ENCODE assay signal across 8 mouse cellular contexts in the genomic region with DNA sequence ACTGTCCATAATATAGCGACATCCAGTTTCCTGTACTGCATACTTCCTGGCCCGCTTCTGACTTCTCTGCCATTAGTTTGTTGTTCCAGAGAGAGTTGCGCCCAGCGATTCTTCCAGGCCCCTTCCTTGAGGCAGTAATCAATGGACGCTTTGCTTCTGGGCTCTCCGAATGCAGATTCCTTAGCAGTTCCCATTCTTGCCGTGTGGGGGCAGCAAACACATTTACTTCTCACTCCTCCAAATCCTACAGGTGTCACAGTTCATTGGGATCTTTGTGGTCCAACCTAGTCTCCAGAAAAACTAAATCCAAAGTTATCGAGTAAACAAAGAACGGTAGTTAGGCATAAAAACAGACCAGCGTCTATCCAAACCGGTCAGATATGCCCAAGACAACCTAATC. TPM values are rescaled to one million over a fixed set of nuclear protein-coding genes. Genes with fewer than 3 reads are reported as not detected.
A peak's percentile ranks its signal among the peaks of the same experiment; 100 is the strongest.
DNase-seq lines count a peak whose midpoint lies in the region; ATAC-seq and TF ChIP-seq lines count a peak whose summit lies in the region.

No protein-coding gene starts in this region.

- no peak overlapping the region for H3K4me3 ChIP-seq in gastrocnemius, adult 2 months
- H3K4me3 ChIP-seq in olfactory bulb, adult 2 months (ENCODE audit: insufficient read depth, low read depth, low read length) = no peak overlapping the region

- peaks cover 5% of the 10 kb centered on the region for H3K4me1 ChIP-seq in olfactory bulb, adult 2 months (ENCODE audit: control insufficient read depth, insufficient read depth, low read length)

- no peak for ATAC-seq in erythroid progenitor cell, adult 5-6 weeks (replicated peaks; ENCODE audit: low FRiP score, poor library complexity, severe bottlenecking)

- TF ChIP-seq CTCF in gastrocnemius, adult 2 months (IDR thresholded peaks at IDR 0.05) = peak; percentile 65
- peak; percentile 36; the same call in 1 of the 2 replicates for TF ChIP-seq CTCF in olfactory bulb, adult 2 months (IDR thresholded peaks at IDR 0.05; ENCODE audit: insufficient read depth, low read depth, low read length)

- TF ChIP-seq POLR2A in olfactory bulb, adult 2 months (IDR thresholded peaks at IDR 0.05; ENCODE audit: insufficient read depth, low read depth, low read length) = no peak

- intact Hi-C loops in gastrocnemius, adult 2 months (cut with DNase I) = loop anchor here (5.0 kb wide), 1 partner anchor 67 kb away; no protein-coding TSS in a partner anchor

- 57% methylated on average over 11 of the region's 11 CpGs for WGBS in olfactory bulb, adult 2 months

- H3K27ac ChIP-seq in gastrocnemius, adult 2 months = no peak overlapping the region
- no peak overlapping the region for H3K27ac ChIP-seq in olfactory bulb, adult 2 months (ENCODE audit: insufficient read depth, low read depth, low read length)

- DNase-seq in gastrocnemius, adult 2 months = no peak
- DNase-seq in gastrocnemius, adult 8-10 months (ENCODE audit: low spot score in 2 of 2) = no peak
- peak; percentile 54 for DNase-seq in urinary bladder, postnatal 14 days (ENCODE audit: low spot score)
- DNase-seq in urinary bladder, postnatal 10 days (ENCODE audit: low spot score) = no peak
- peak; percentile 73 for DNase-seq in embryo, embryonic 10.5 days (ENCODE audit: low spot score)
- peak; percentile 50 to 81 for DNase-seq in layer of hippocampus, postnatal 25 days (ENCODE audit: extremely low spot score in 1 of 2, low spot score in 1 of 2)

RNA-seq across cellular contexts. Expression of a gene that starts 46.2 kb away (rescaled TPM):
- not detected for total RNA-seq in gastrocnemius, adult 2 months (2021)
- not detected for total RNA-seq in gastrocnemius, adult 8-10 months (2022)
- not detected for total RNA-seq in layer of hippocampus, postnatal 25 days (2021)
- not detected in 2 replicates for polyA plus RNA-seq in olfactory bulb, adult 2 months (2012; ENCODE audit: insufficient read depth, insufficient read length, low replicate concordance, missing spikeins)
- not detected in 2 replicates for total RNA-seq in erythroid progenitor cell, adult 5-6 weeks (2015; ENCODE audit: low replicate concordance)
- total RNA-seq in erythroid progenitor cell, adult 5-6 weeks (2017; ENCODE audit: low replicate concordance) = not detected in 2 replicates

RNA-seq across cellular contexts. Expression of a gene that starts 58.3 kb away (rescaled TPM):
- total RNA-seq in gastrocnemius, adult 2 months (2021) = 1 to 10 TPM in 1 of 2 experiments, under 1 TPM in 1; 0.92 to 1.7 TPM
- total RNA-seq in gastrocnemius, adult 8-10 months (2022) = under 1 TPM; 0.68 to 0.97 (median 0.85) TPM
- total RNA-seq in layer of hippocampus, postnatal 25 days (2021) = 100 to 1,000 TPM in 1 of 2 experiments, 10 to 100 TPM in 1; 99.7 to 101 TPM
- 137 TPM in 1 of 2 replicates, not detected in the other for polyA plus RNA-seq in olfactory bulb, adult 2 months (2012; ENCODE audit: insufficient read depth, insufficient read length, low replicate concordance, missing spikeins)
- not detected in 2 replicates for total RNA-seq in erythroid progenitor cell, adult 5-6 weeks (2015; ENCODE audit: low replicate concordance)
- not detected in 2 replicates for total RNA-seq in erythroid progenitor cell, adult 5-6 weeks (2017; ENCODE audit: low replicate concordance)

Comparison
In these comparisons a context has a peak if more than half of its experiments do, and no peak if none do; other contexts are left out.
1. DNase-seq: peak in urinary bladder, postnatal 14 days (single experiment), embryo, embryonic 10.5 days (single experiment) and layer of hippocampus, postnatal 25 days (2 of 2); none in gastrocnemius, adult 2 months (single experiment), gastrocnemius, adult 8-10 months (0 of 2) and urinary bladder, postnatal 10 days (single experiment).
2. RNA of a gene that starts 58.3 kb away (total RNA-seq): 99.7 to 101 TPM in layer of hippocampus, postnatal 25 days; 0.92 to 1.7 TPM in gastrocnemius, adult 2 months, 0.68 to 0.97 TPM in gastrocnemius, adult 8-10 months and not detected in erythroid progenitor cell, adult 5-6 weeks; every median in the first group is over 10 times any median in the second.